Mouse (Mus musculus) hindbrain, embryonic 12.5 days (tissue): ENCODE data around the gene Cd40. TPM values are rescaled to one million over a fixed set of nuclear protein-coding genes. Genes with fewer than 3 reads are reported as not detected.

Experiments
- ATAC-seq: fragments of 200-750 bp; cut with Nextera tagmentation; 2 replicates; pipeline ENCODE4 v1.8.0; 2017; ENCODE audit warnings: moderate TSS enrichment; ENCODE audit not compliant: low FRiP score
- H3K27ac ChIP-seq: fragments of 300-500 bp; sonication (generic); 2 replicates; pipeline ENCODE4 v1.5.1; 2016; ENCODE audit warnings: mild to moderate bottlenecking
- H3K27me3 ChIP-seq: fragments of 300-500 bp; sonication (generic); 2 replicates; pipeline ENCODE4 v1.6.1; 2016; ENCODE audit warnings: mild to moderate bottlenecking
- H3K36me3 ChIP-seq: fragments of 300-500 bp; sonication (generic); 2 replicates; pipeline ENCODE4 v1.6.1; 2016; ENCODE audit warnings: mild to moderate bottlenecking
- H3K4me1 ChIP-seq: fragments of 300-500 bp; sonication (generic); 2 replicates; pipeline ENCODE4 v1.6.1; 2016
- H3K4me2 ChIP-seq: fragments of 300-500 bp; sonication (generic); replicated peaks from 2 replicates; pipeline ENCODE4 v1.6.1; 2016; ENCODE audit warnings: mild to moderate bottlenecking
- H3K4me3 ChIP-seq: fragments of 300-500 bp; sonication (generic); 2 replicates; pipeline ENCODE4 v1.5.1; 2016; ENCODE audit warnings: mild to moderate bottlenecking
- H3K9ac ChIP-seq: fragments of 300-500 bp; sonication (generic); 2 replicates; pipeline ENCODE4 v1.6.1; 2016; ENCODE audit warnings: mild to moderate bottlenecking, moderate library complexity
- H3K9me3 ChIP-seq: fragments of 300-500 bp; sonication (generic); replicated peaks from 2 replicates; pipeline ENCODE4 v1.6.1; 2016; ENCODE audit warnings: mild to moderate bottlenecking
- WGBS: fragments of 180-500 bp; shearing (Covaris S2); methylation state at CpG from one replicate; pipeline ENCODE4 v1.1.7; 2016; 5-methylcytosine and 5-hydroxymethylcytosine counted together
- polyA plus RNA-seq: library from polyadenylated mRNA; unstranded; fragments of >200 nt; fragmentation: Nextera tagmentation; extraction: Ambion mirVana; gene quantifications from 2 replicates; pipeline ENCODE4 v1.2.1, GENCODE M21; 2016

Cd40 gene
- polyA plus RNA-seq, 1 experiment from 2014 or later = 5.4 TPM

DNA sequence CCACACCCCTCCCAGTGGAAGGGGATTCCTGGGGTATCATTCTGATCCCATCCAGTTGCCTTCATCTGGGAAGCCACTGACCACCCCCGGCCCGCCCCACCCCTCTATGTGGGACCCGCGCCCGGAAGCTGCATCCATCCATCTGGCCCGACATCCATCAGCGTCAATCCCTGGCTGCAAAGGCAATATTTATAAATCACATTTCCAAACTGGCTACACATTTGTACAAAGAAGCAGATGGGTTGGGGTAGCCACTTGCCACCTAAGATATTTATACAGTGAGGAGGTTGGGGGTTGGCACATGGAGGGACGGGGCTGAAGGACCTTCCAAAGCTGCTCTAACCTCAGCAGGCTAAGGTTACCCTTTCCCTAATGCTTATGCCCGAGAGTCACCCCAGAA is 65.3 kb downstream of the Cd40 start:
- no peak overlapping the region for H3K4me3 ChIP-seq
- ATAC-seq = peak; percentile 37; the same call in 1 of the 2 replicates
- H3K36me3 ChIP-seq = 0 out of 2 replicates have a peak, but pooled peaks cover 4% of the 10 kb centered on the region
- H3K9me3 ChIP-seq = no peaks in the 10 kb centered on the region
- no peak overlapping the region for H3K4me2 ChIP-seq
- WGBS = 62% methylated on average over 9 of the region's 9 CpGs
- H3K27me3 ChIP-seq = peaks cover 31% of the 10 kb centered on the region
- H3K9ac ChIP-seq = no peak overlapping the region; the same call in 1 of the 2 replicates
- H3K27ac ChIP-seq = no peak overlapping the region
- peaks cover 39% of the 10 kb centered on the region for H3K4me1 ChIP-seq

DNA sequence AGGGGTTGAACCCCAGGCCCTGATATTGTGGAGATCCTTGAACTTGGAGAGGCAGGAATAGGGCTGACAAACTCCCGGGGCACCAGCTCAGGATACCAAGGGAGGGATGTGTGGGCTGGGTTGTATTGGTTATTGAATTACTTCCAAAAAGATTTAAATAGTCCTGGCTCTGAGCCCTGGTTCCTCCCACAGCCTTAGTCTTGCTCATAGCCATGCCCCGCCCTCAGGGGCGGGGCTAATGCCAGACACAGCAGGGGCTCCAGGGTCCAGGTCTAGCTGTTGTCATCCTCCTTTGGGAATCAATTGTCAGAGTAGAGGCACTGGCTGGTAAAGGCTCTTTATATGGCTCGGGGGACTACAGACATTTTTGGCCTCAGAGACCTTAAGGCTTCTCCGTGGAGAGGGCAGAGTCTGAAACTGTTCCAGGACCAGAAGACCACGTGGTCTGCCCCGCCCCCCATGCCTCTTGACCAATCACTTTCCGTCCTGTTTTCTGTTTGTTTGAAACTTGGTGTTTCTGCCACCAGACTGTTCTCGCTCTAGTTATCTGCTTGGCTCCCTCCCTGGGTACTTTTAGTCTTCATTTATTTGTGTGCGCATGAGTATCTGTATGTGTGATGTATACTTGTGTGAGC is 65.9 kb downstream of the Cd40 start:
- no peaks in the 10 kb centered on the region for H3K9me3 ChIP-seq
- 26% methylated on average over 10 of the region's 10 CpGs for WGBS
- peaks cover 30% of the 10 kb centered on the region for H3K27me3 ChIP-seq
- ATAC-seq = 0 out of 2 replicates have a peak, but pooled peaks have one; percentile 10
- H3K27ac ChIP-seq = no peak overlapping the region
- peaks cover 35% of the 10 kb centered on the region for H3K4me1 ChIP-seq
- H3K9ac ChIP-seq = no peak overlapping the region
- 0 out of 2 replicates have a peak, but pooled peaks cover 4% of the 10 kb centered on the region for H3K36me3 ChIP-seq
- no peak overlapping the region for H3K4me2 ChIP-seq
- no peak overlapping the region for H3K4me3 ChIP-seq

Other genes with a start within 250 kb of the Cd40 start
- gene Zswim1, start 232.9 kb upstream of the Cd40 start, polyA plus RNA-seq = 21.4 and 22.3 TPM in 2 replicates
- not detected in 2 replicates for gene Spata25, start 227.1 kb upstream of the Cd40 start, polyA plus RNA-seq
- gene Ctsa, start 222.8 kb upstream of the Cd40 start, polyA plus RNA-seq = 108 and 112 TPM in 2 replicates
- gene Neurl2, start 222.2 kb upstream of the Cd40 start, polyA plus RNA-seq = 5.5 and 6.1 TPM in 2 replicates
- 77.3 and 78.5 TPM in 2 replicates for gene Pltp, start 197.9 kb upstream of the Cd40 start, polyA plus RNA-seq
- gene Pcif1, start 176.3 kb upstream of the Cd40 start, polyA plus RNA-seq = 85.2 and 87.6 TPM in 2 replicates
- gene Zfp335, start 143.9 kb upstream of the Cd40 start, polyA plus RNA-seq = 17.3 and 18.2 TPM in 2 replicates
- 5.7 and 7.2 TPM in 2 replicates for gene Mmp9, start 114.8 kb upstream of the Cd40 start, polyA plus RNA-seq
- gene Slc12a5, start 94.8 kb upstream of the Cd40 start, polyA plus RNA-seq = 12.7 and 16.1 TPM in 2 replicates
- 126 and 129 TPM in 2 replicates for gene Ncoa5, start 20.8 kb upstream of the Cd40 start, polyA plus RNA-seq
- gene 1700025C18Rik, start 35.1 kb downstream of the Cd40 start, polyA plus RNA-seq = not detected in 2 replicates
- gene Cdh22, start 179.2 kb downstream of the Cd40 start, polyA plus RNA-seq = 12.3 and 13.5 TPM in 2 replicates
- gene Slc35c2, start 232.2 kb downstream of the Cd40 start, polyA plus RNA-seq = 57.1 and 57.9 TPM in 2 replicates